Mouse (Mus musculus) gastrocnemius, postnatal 36 days (tissue): Measurements from ENCODE around the gene Tmem41b. TPM values are rescaled to one million over a fixed set of nuclear protein-coding genes. Genes with fewer than 3 reads are reported as not detected.
"Not testable (repeated sequence)": the region's sequence is repeated elsewhere in the genome, so short reads cannot be mapped to it uniquely, and the experiment has no call there.

Source experiments
- DNase-seq, 2 experiments: peaks; one replicate each; pipeline ENCODE4 v3.0.0; 2022
- intact Hi-C: fragments of 180-260 bp; cut with DNase I; formaldehyde crosslinking; loops from one replicate; pipeline ENCODE4 v1.15.1; 2025
- long read RNA-seq, 2 experiments: library from polyadenylated mRNA; stranded (forward); transcript quantifications; one replicate each; pipeline ENCODE4 v2.0.0; 2021
- total RNA-seq, 2 experiments: library from RNA; stranded (reverse); gene quantifications; 2 replicates each; pipeline ENCODE4 v1.2.3; 2021

Tmem41b gene
- 10 to 100 TPM; 22.3 to 23.9 TPM for total RNA-seq
- long read RNA-seq, experiment 1, transcript Tmem41b-201 (7 exons, 3,840 nt): major isoform, 18 of 19 reads
- long read RNA-seq, experiment 1, partial matches to known transcripts: 0 of 19 reads
- long read RNA-seq, experiment 1, other reads (novel, unspliced or antisense): 1 of 19 reads
- long read RNA-seq, experiment 2, transcript Tmem41b-201 (7 exons, 3,840 nt): major isoform, 17 of 23 reads
- long read RNA-seq, experiment 2, partial matches to known transcripts: 0 of 23 reads
- long read RNA-seq, experiment 2, other reads (novel, unspliced or antisense): 6 of 23 reads

- not testable (repeated sequence) for DNase-seq
- intact Hi-C loops: loop anchor here (2.0 to 5.0 kb wide), 2 partner anchors 36 to 74 kb away; partner anchors contain the start of gene Zfp143
Observed at GRCm38 (mm10) chr7:109986775-109987174, at the start of gene Tmem41b. Gene Tmem41b (minus strand): TSS chr7:109986929.

- intact Hi-C loops: no loop called here
- DNase-seq: no peak
Observed at GRCm38 (mm10) chr7:110030342-110030741, 43.6 kb upstream of the Tmem41b start.

GRCm38 (mm10) chr7:110028826-110029225 lies 42.1 kb upstream of the Tmem41b start:
- DNase-seq: no peak
- intact Hi-C loops: no loop called here

- DNase-seq: no peak
- intact Hi-C loops: no loop called here
Observed at GRCm38 (mm10) chr7:110026594-110026993, 39.9 kb upstream of the Tmem41b start.

- DNase-seq: no peak
- intact Hi-C loops: loop anchor here (5.0 kb wide), 1 partner anchor 36 kb away; the partner anchor contains the start of gene Tmem41b
Observed at GRCm38 (mm10) chr7:110023553-110023952, 36.8 kb upstream of the Tmem41b start.

GRCm38 (mm10) chr7:110018631-110019482 lies 32.1 kb upstream of the Tmem41b start:
- intact Hi-C loops: no loop called here
- DNase-seq: peak; percentile 60 to 70

- intact Hi-C loops: no loop called here
- DNase-seq: peak; percentile 83 to 92
Observed at GRCm38 (mm10) chr7:110018117-110018630, 31.4 kb upstream of the Tmem41b start, which contains the start of gene Ipo7. Gene Ipo7 (plus strand): TSS chr7:110018274.

- intact Hi-C loops: no loop called here
- DNase-seq: no peak
Observed at GRCm38 (mm10) chr7:110014272-110014671, 27.5 kb upstream of the Tmem41b start.

GRCm38 (mm10) chr7:110011417-110011816 lies 24.7 kb upstream of the Tmem41b start:
- DNase-seq: no peak
- intact Hi-C loops: no loop called here

- intact Hi-C loops: no loop called here
- no peak for DNase-seq
Observed at GRCm38 (mm10) chr7:110009084-110009483, 22.4 kb upstream of the Tmem41b start.

- intact Hi-C loops: no loop called here
- no peak for DNase-seq
Observed at GRCm38 (mm10) chr7:110008513-110008912, 21.8 kb upstream of the Tmem41b start.

- intact Hi-C loops: no loop called here
- no peak for DNase-seq
Observed at GRCm38 (mm10) chr7:110006471-110007195, 19.9 kb upstream of the Tmem41b start.

- no peak for DNase-seq
- intact Hi-C loops: no loop called here
Observed at GRCm38 (mm10) chr7:110005976-110006375, 19.2 kb upstream of the Tmem41b start.

GRCm38 (mm10) chr7:110002968-110003367 lies 16.2 kb upstream of the Tmem41b start:
- peak; percentile 21 for DNase-seq
- intact Hi-C loops: no loop called here

GRCm38 (mm10) chr7:110002092-110002491 lies 15.4 kb upstream of the Tmem41b start:
- intact Hi-C loops: no loop called here
- no peak for DNase-seq

GRCm38 (mm10) chr7:109998388-109998787 lies 11.7 kb upstream of the Tmem41b start:
- DNase-seq: no peak
- intact Hi-C loops: no loop called here

GRCm38 (mm10) chr7:109993157-109993959 lies 6.6 kb upstream of the Tmem41b start:
- DNase-seq: no peak
- intact Hi-C loops: no loop called here

- DNase-seq: no peak
- intact Hi-C loops: no loop called here
Observed at GRCm38 (mm10) chr7:109991286-109991685, 4.6 kb upstream of the Tmem41b start.

GRCm38 (mm10) chr7:109986133-109986669 lies 528 bp downstream of the Tmem41b start:
- DNase-seq: peak; percentile 99
- intact Hi-C loops: loop anchor here (2.0 to 5.0 kb wide), 2 partner anchors 36 to 75 kb away; partner anchors contain the start of gene Zfp143
